18 mouse cellular contexts compared by ENCODE assay signal in genomic region chrX:20929859-20930258, GRCm38 (mm10). TPM values are rescaled to one million over a fixed set of nuclear protein-coding genes. Genes with fewer than 3 reads are reported as not detected.
"Had no signal": no experiment of that assay in that cellular context is flagged by ENCODE, and none has a peak within 500 bp of the region (broad histone marks: within the 10 kb centered on the region; RNA-seq: fewer than 3 reads in every experiment).

No protein-coding gene starts in this region.

- H3K27ac ChIP-seq: kidney, embryonic 15.5 days; left cerebral cortex, adult 2 months; limb, embryonic 15.5 days; liver, embryonic 15.5 days; midbrain, embryonic 15.5 days; neural tube, embryonic 12.5 days; stomach, embryonic 15.5 days had no signal

- DNase-seq: kidney, adult 2 months; kidney, postnatal 14 days; lung, embryonic 14.5 days; lung, postnatal 10 days; right cerebral cortex, postnatal 25 days; thymus, postnatal 36 days had no signal

- H3K9ac ChIP-seq: kidney, embryonic 15.5 days; limb, embryonic 15.5 days; liver, embryonic 15.5 days; lung, embryonic 14.5 days; midbrain, embryonic 15.5 days; neural tube, embryonic 12.5 days; stomach, embryonic 15.5 days had no signal

- H3K27me3 ChIP-seq: kidney, embryonic 15.5 days; limb, embryonic 15.5 days; liver, embryonic 15.5 days; midbrain, embryonic 15.5 days; neural tube, embryonic 12.5 days; stomach, embryonic 15.5 days had no signal

- H3K9me3 ChIP-seq: kidney, embryonic 15.5 days; limb, embryonic 15.5 days; liver, embryonic 15.5 days; megakaryocyte, embryonic 14.5 days; midbrain, embryonic 15.5 days; neural tube, embryonic 12.5 days; stomach, embryonic 15.5 days had no signal

- H3K4me1 ChIP-seq: kidney, embryonic 15.5 days; limb, embryonic 15.5 days; liver, embryonic 15.5 days; midbrain, embryonic 15.5 days; neural tube, embryonic 12.5 days; stomach, embryonic 15.5 days had no signal

- H3K36me3 ChIP-seq: liver, embryonic 15.5 days; stomach, embryonic 15.5 days had no signal

- ATAC-seq: intestine, embryonic 16.5 days; midbrain, embryonic 15.5 days had no signal

- H3K4me3 ChIP-seq: kidney, embryonic 15.5 days; left cerebral cortex, adult 2 months; limb, embryonic 15.5 days; liver, embryonic 15.5 days; megakaryocyte, embryonic 14.5 days; midbrain, embryonic 15.5 days; neural tube, embryonic 12.5 days; stomach, embryonic 15.5 days had no signal

RNA-seq across cellular contexts. Expression of gene Syn1, which starts 9.1 kb away (rescaled TPM):
- total RNA-seq: monocyte, adult 5-6 weeks had no signal
- polyA plus RNA-seq: thymus, postnatal 0 days had no signal

RNA-seq across cellular contexts. Expression of gene Timp1, which starts 59.9 kb away (rescaled TPM):
- total RNA-seq: monocyte, adult 5-6 weeks; neutrophil, adult 5-6 weeks had no signal
